Mouse (Mus musculus) heart, embryonic 11.5 days (tissue): ENCODE measurements around the gene Sox4. TPM values are rescaled to one million over a fixed set of nuclear protein-coding genes. Genes with fewer than 3 reads are reported as not detected.

Experiments used
- ATAC-seq: fragments of 200-750 bp; cut with Nextera tagmentation; replicated peaks from 2 replicates; pipeline ENCODE4 v1.8.0; 2017; ENCODE audit warnings: moderate library complexity; ENCODE audit not compliant: insufficient number of reproducible peaks, low FRiP score, low TSS enrichment
- H3K27ac ChIP-seq: fragments of 300-500 bp; sonication (generic); 2 replicates; pipeline ENCODE4 v1.5.1; 2014; ENCODE audit warnings: mild to moderate bottlenecking, low read depth, low read length
- H3K27me3 ChIP-seq: fragments of 300-500 bp; sonication (generic); 2 replicates; pipeline ENCODE4 v1.6.1; 2014; ENCODE audit warnings: mild to moderate bottlenecking, low read length, mixed read lengths; ENCODE audit not compliant: control insufficient read depth, insufficient read depth
- H3K36me3 ChIP-seq: fragments of 300-500 bp; sonication (generic); 2 replicates; pipeline ENCODE4 v1.6.1; 2014; ENCODE audit warnings: mild to moderate bottlenecking, low read length, moderate library complexity, mixed read lengths; ENCODE audit not compliant: control insufficient read depth, insufficient read depth
- H3K4me1 ChIP-seq: fragments of 300-500 bp; sonication (generic); 2 replicates; pipeline ENCODE4 v1.6.1; 2014; ENCODE audit warnings: low read length; ENCODE audit not compliant: control insufficient read depth, insufficient read depth
- H3K4me2 ChIP-seq: fragments of 300-500 bp; sonication (generic); 2 replicates; pipeline ENCODE4 v1.6.1; 2014; ENCODE audit warnings: mild to moderate bottlenecking, moderate library complexity
- H3K4me3 ChIP-seq: fragments of 300-500 bp; sonication (generic); 2 replicates; pipeline ENCODE4 v1.5.1; 2014; ENCODE audit warnings: low read depth, low read length
- H3K9ac ChIP-seq: fragments of 300-500 bp; sonication (generic); 2 replicates; pipeline ENCODE4 v1.6.1; 2014; ENCODE audit warnings: mild to moderate bottlenecking, low read depth, low read length, moderate library complexity
- H3K9me3 ChIP-seq: fragments of 300-500 bp; sonication (generic); replicated peaks from 2 replicates; pipeline ENCODE4 v1.6.1; 2016; ENCODE audit warnings: low read length; ENCODE audit not compliant: control insufficient read depth
- WGBS: fragments of 180-500 bp; shearing (Covaris S2); extraction: QIAGEN DNeasy Blood & Tissue Kit; methylation state at CpG from one replicate; pipeline ENCODE4 v1.1.7; 2014; ENCODE audit not compliant: insufficient replicate concordance; 5-methylcytosine and 5-hydroxymethylcytosine counted together
- polyA plus RNA-seq: library from polyadenylated mRNA; unstranded; fragments of >200 nt; fragmentation: Nextera tagmentation; extraction: Ambion mirVana; gene quantifications from 2 replicates; pipeline ENCODE4 v1.2.1, GENCODE M21; 2014

Sox4 gene
- polyA plus RNA-seq, result 45.6 and 47.0 TPM in 2 replicates

DNA sequence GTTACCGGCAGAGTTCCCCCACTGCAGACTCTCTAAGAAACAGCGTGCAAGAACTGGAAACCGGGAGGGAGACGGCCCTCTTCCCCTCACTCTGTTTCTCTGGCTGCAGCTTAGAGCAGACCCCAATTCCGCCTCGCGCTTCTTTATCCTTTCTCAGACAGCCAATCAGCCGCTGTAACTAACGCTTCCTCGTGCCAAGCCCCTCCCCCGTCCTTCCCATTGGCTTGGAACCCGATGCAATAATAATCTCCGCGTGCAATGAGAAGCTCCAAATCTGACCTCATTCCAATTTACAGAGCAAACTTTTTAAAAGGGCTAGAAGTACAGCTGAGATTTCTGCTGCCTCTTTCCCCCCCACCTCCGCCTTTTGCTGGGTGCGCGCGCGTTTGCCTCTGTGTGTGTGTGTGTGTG, at the start of gene Sox4:
Gene Sox4 (minus strand): TSS at position 133 of the 411 bp plus-strand sequence.
- Histone ChIP-seq H3K36me3 (no peaks in the 10 kb centered on the region), H3K9ac (peak within 1 kb of the TSS; percentile 100), H3K4me2 (peak within 1 kb of the TSS; percentile 63), H3K27ac (peak within 1 kb of the TSS; percentile 100), H3K9me3 (no peaks in the 10 kb centered on the region), H3K4me3 (peak within 1 kb of the TSS; percentile 98), H3K27me3 (no peaks in the 10 kb centered on the region), H3K4me1 (peaks cover 4% of the 10 kb centered on the region)
- under 1% methylated on average over 19 of the region's 19 CpGs for WGBS
- peak; percentile 80 for ATAC-seq

DNA sequence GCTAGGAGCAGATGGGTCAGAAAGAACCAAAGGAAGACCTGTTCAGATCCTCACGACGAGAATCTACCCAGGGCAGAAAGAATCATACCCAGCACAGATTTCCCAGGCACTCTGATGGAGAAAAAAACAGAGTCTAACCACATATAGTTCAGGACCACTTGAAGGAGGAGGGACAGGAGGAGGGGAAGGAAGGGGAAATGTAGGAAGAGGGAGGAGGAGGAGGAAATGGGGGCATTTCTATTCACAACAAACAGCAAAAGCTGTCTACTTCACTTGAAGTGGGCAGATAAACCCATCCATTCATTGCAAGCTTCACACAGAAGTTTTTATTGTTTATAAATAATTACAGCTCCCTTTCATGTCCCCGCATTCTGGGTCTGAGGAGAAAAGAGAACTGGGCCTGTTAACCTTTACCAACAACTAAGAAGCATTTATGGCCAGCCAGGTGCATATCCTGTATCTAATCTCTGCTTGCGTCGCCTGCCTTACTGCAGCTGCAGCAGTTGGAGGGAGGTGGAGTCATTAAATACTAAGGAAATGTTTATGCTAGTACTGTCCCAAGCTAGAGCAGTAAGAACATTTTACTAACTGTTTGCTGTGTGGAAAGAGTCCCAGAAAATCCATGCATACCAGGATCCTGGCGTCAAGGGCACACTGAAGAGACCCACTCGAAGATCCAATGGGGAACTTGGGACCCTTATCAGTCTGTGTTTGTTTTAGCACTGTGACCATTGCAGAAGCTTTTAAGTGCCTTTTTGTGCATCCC, 38.6 kb upstream of the Sox4 start:
- H3K9me3 ChIP-seq, result no peaks in the 10 kb centered on the region
- no peaks in the 10 kb centered on the region for H3K27me3 ChIP-seq
- peak overlapping the region; percentile 2; the same call in 1 of the 2 replicates for H3K4me2 ChIP-seq
- no peak overlapping the region for H3K4me3 ChIP-seq
- peak overlapping the region; percentile 16; the same call in 1 of the 2 replicates for H3K9ac ChIP-seq
- 29% methylated on average over 7 of the region's 7 CpGs for WGBS
- H3K4me1 ChIP-seq, result peaks cover 22% of the 10 kb centered on the region
- ATAC-seq, result no peak
- no peaks in the 10 kb centered on the region for H3K36me3 ChIP-seq
- peak overlapping the region; percentile 66 for H3K27ac ChIP-seq

GRCm38 (mm10) chr13:28988751-28989703, 35.5 kb upstream of the Sox4 start:
- Histone ChIP-seq H3K27me3 (no peaks in the 10 kb centered on the region), H3K9ac (0 out of 2 replicates have a peak overlapping the region, but pooled peaks have one; percentile 34), H3K9me3 (no peaks in the 10 kb centered on the region), H3K4me1 (peaks cover 22% of the 10 kb centered on the region), H3K4me2 (peak overlapping the region; percentile 29), H3K27ac (peak overlapping the region; percentile 35), H3K36me3 (no peaks in the 10 kb centered on the region), H3K4me3 (no peak overlapping the region)
- 27% methylated on average over 16 of the region's 16 CpGs for WGBS
- no peak for ATAC-seq

- Histone ChIP-seq H3K27me3 (no peaks in the 10 kb centered on the region), H3K4me2 (no peak overlapping the region), H3K27ac (no peak overlapping the region), H3K36me3 (no peaks in the 10 kb centered on the region), H3K9ac (no peak overlapping the region), H3K4me3 (no peak overlapping the region), H3K4me1 (no peaks in the 10 kb centered on the region), H3K9me3 (peaks cover 3% of the 10 kb centered on the region; the same call in 1 of the 2 replicates)
- 64% methylated on average over 4 of the region's 4 CpGs for WGBS
- no peak for ATAC-seq
Measured at GRCm38 (mm10) chr13:28980681-28981080, 27.2 kb upstream of the Sox4 start.

- no peak for ATAC-seq
- H3K27me3 ChIP-seq, result no peaks in the 10 kb centered on the region
- 68% methylated on average over 4 of the region's 4 CpGs for WGBS
Measured at GRCm38 (mm10) chr13:28975011-28975410, 21.5 kb upstream of the Sox4 start.

DNA sequence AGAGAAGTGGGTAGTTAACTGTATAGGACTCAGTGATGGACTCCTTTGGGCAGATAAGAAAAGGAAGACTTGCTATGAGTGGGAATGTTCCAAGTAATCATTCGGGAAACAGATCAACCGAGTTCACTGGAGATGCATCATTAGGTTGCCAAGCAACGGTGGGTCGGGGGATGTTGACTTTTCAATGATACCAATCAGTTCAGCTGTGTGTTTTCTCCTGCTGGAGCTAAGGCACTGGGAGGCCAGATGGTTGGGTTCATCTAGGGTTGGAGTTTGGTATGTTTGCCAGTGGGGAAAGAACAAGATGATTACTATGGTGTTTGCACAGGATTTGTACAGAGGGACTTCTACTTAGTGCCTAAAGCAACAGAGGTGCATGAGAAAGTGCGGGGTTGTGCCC, 21.1 kb upstream of the Sox4 start:
- no peak for ATAC-seq
- no peak overlapping the region for H3K27ac ChIP-seq
- peaks cover 3% of the 10 kb centered on the region; the same call in 1 of the 2 replicates for H3K9me3 ChIP-seq
- H3K4me2 ChIP-seq, result no peak overlapping the region
- H3K4me1 ChIP-seq, result no peaks in the 10 kb centered on the region
- no peaks in the 10 kb centered on the region for H3K36me3 ChIP-seq
- H3K27me3 ChIP-seq, result no peaks in the 10 kb centered on the region
- no peak overlapping the region for H3K9ac ChIP-seq
- H3K4me3 ChIP-seq, result no peak overlapping the region
- 59% methylated on average over 5 of the region's 5 CpGs for WGBS

More at GRCm38 (mm10) chr13:28975011-28975410, 21.5 kb upstream of the Sox4 start:
- H3K9me3 ChIP-seq, result peaks cover 3% of the 10 kb centered on the region; the same call in 1 of the 2 replicates
- no peak overlapping the region for H3K27ac ChIP-seq
- H3K4me2 ChIP-seq, result no peak overlapping the region
- H3K36me3 ChIP-seq, result no peaks in the 10 kb centered on the region
- no peaks in the 10 kb centered on the region for H3K4me1 ChIP-seq
- no peak overlapping the region for H3K9ac ChIP-seq
- no peak overlapping the region for H3K4me3 ChIP-seq

GRCm38 (mm10) chr13:28960916-28961315, 7.4 kb upstream of the Sox4 start:
- 97% methylated on average over 8 of the region's 8 CpGs for WGBS
- H3K27ac ChIP-seq, result no peak overlapping the region
- H3K27me3 ChIP-seq, result no peaks in the 10 kb centered on the region
- H3K4me3 ChIP-seq, result no peak overlapping the region
- no peaks in the 10 kb centered on the region for H3K9me3 ChIP-seq
- 0 out of 2 replicates have a peak, but pooled peaks cover 5% of the 10 kb centered on the region for H3K4me1 ChIP-seq
- no peak for ATAC-seq
- no peak overlapping the region for H3K9ac ChIP-seq
- no peak overlapping the region for H3K4me2 ChIP-seq
- H3K36me3 ChIP-seq, result no peaks in the 10 kb centered on the region

DNA sequence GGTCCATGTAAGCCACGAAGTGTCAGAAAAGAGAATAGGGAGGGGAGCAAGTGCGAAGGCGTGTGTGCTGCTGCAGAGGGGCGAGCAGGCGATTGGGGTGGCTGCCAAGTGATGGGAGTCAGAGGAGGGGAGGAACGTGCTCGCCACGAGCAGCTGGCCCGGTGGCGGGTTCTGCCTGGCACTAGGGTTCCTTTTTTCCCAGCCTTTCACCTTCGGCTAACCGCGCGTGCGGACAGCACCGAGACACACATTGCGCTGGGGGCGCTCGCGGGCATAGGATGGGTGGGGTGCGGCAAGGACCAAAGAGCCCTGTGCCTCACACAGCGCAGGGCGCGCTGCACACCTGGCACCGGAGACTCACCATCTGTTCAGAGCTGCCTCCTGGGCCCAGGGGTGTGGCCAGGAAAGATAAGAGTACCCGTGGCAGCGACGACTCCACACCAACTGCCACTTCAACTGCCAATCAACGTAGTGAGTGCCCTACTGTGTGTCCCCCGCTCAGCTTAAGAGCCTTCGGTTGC, 6.0 kb upstream of the Sox4 start:
- Histone ChIP-seq H3K36me3 (no peaks in the 10 kb centered on the region), H3K4me3 (peak overlapping the region; percentile 58), H3K4me2 (peak overlapping the region; percentile 96), H3K4me1 (0 out of 2 replicates have a peak, but pooled peaks cover 5% of the 10 kb centered on the region), H3K9me3 (no peaks in the 10 kb centered on the region), H3K27me3 (no peaks in the 10 kb centered on the region), H3K9ac (peak overlapping the region; percentile 87), H3K27ac (peak overlapping the region; percentile 96)
- under 1% methylated on average over 31 of the region's 31 CpGs for WGBS
- peak; percentile 67; the same call in 1 of the 2 replicates for ATAC-seq
